Mouse (Mus musculus) midbrain, postnatal 0 days (tissue): ENCODE data around the gene Sept5. TPM values are rescaled to one million over a fixed set of nuclear protein-coding genes. Genes with fewer than 3 reads are reported as not detected.

Source experiments
- ATAC-seq: fragments of 200-750 bp; cut with Nextera tagmentation; 2 replicates; pipeline ENCODE4 v1.8.0; 2017; ENCODE audit warnings: moderate number of reproducible peaks, mild to moderate bottlenecking, moderate TSS enrichment, moderate library complexity; ENCODE audit not compliant: low FRiP score
- DNase-seq: peaks from one replicate; pipeline ENCODE4 v3.0.0-alpha.2; 2015; ENCODE audit warnings: low spot score
- H3K27ac ChIP-seq: fragments of 300-500 bp; sonication (generic); 2 replicates; pipeline ENCODE4 v1.5.1; 2014; ENCODE audit warnings: low read depth, mild to moderate bottlenecking, low read length, mixed read lengths
- H3K27me3 ChIP-seq: fragments of 300-500 bp; sonication (generic); 2 replicates; pipeline ENCODE4 v1.6.1; 2014; ENCODE audit warnings: low read length, control low read depth, mixed read lengths; ENCODE audit not compliant: insufficient read depth
- H3K36me3 ChIP-seq: fragments of 300-500 bp; sonication (generic); 2 replicates; pipeline ENCODE4 v1.6.1; 2014; ENCODE audit warnings: low read length, control low read depth, mixed read lengths; ENCODE audit not compliant: insufficient read depth
- H3K4me1 ChIP-seq: fragments of 300-500 bp; sonication (generic); 2 replicates; pipeline ENCODE4 v1.6.1; 2014; ENCODE audit warnings: mild to moderate bottlenecking, control low read depth, antibody characterized with exemption, low read length, mixed read lengths; ENCODE audit not compliant: insufficient read depth
- H3K4me2 ChIP-seq: fragments of 300-500 bp; sonication (generic); 2 replicates; pipeline ENCODE4 v1.6.1; 2014; ENCODE audit warnings: low read depth, mild to moderate bottlenecking, low read length, mixed read lengths; ENCODE audit not compliant: poor library complexity, severe bottlenecking
- H3K4me3 ChIP-seq: fragments of 300-500 bp; sonication (generic); 2 replicates; pipeline ENCODE4 v1.5.1; 2014; ENCODE audit warnings: low read depth, mild to moderate bottlenecking, low read length, moderate library complexity
- H3K9ac ChIP-seq: fragments of 300-500 bp; sonication (generic); replicated peaks from 2 replicates; pipeline ENCODE4 v1.6.1; 2014; ENCODE audit warnings: mild to moderate bottlenecking, low read length, moderate library complexity, mixed read lengths; ENCODE audit not compliant: poor library complexity, severe bottlenecking
- H3K9me3 ChIP-seq: fragments of 300-500 bp; sonication (generic); 2 replicates; pipeline ENCODE4 v1.6.1; 2016; ENCODE audit warnings: low read length, control low read depth
- CTCF ChIP-seq: IDR thresholded peaks from 2 replicates; pipeline ENCODE4 v1.5.1; 2016; ENCODE audit warnings: antibody characterized with exemption, mild to moderate bottlenecking
- WGBS: fragments of 180-500 bp; shearing (Covaris S2); extraction: QIAGEN DNeasy Blood & Tissue Kit; methylation state at CpG from one replicate; pipeline ENCODE4 v1.1.7; 2014; 5-methylcytosine and 5-hydroxymethylcytosine counted together
- polyA plus RNA-seq: library from polyadenylated mRNA; unstranded; fragments of >200 nt; fragmentation: Nextera tagmentation; extraction: Ambion mirVana; gene quantifications from 2 replicates; pipeline ENCODE4 v1.2.1, GENCODE M21; 2015
- total RNA-seq: library from RNA; depleted of rRNA; stranded (reverse); fragments of >200 nt; gene quantifications from 2 replicates; pipeline ENCODE4 v1.2.3, GENCODE M21; 2014; rRNA removed

Gene Sept5
- total and polyA plus RNA-seq, 2 experiments from 2014 or later = 247 to 407 TPM

- Histone ChIP-seq H3K4me2 (no peak overlapping the region), H3K4me1 (0 out of 2 replicates have a peak, but pooled peaks cover 7% of the 10 kb centered on the region), H3K27ac (no peak overlapping the region), H3K9me3 (no peaks in the 10 kb centered on the region), H3K9ac (no peak overlapping the region), H3K27me3 (peaks cover 49% of the 10 kb centered on the region), H3K36me3 (no peaks in the 10 kb centered on the region), H3K4me3 (no peak overlapping the region)
- WGBS = 34% methylated on average over 2 of the region's 2 CpGs
- no peak for ATAC-seq
- peak; percentile 36; the same call in 1 of the 2 replicates for TF ChIP-seq CTCF
- DNase-seq = no peak
Observed at GRCm38 (mm10) chr16:18580389-18580788, 49.4 kb downstream of the Sept5 start.

DNA sequence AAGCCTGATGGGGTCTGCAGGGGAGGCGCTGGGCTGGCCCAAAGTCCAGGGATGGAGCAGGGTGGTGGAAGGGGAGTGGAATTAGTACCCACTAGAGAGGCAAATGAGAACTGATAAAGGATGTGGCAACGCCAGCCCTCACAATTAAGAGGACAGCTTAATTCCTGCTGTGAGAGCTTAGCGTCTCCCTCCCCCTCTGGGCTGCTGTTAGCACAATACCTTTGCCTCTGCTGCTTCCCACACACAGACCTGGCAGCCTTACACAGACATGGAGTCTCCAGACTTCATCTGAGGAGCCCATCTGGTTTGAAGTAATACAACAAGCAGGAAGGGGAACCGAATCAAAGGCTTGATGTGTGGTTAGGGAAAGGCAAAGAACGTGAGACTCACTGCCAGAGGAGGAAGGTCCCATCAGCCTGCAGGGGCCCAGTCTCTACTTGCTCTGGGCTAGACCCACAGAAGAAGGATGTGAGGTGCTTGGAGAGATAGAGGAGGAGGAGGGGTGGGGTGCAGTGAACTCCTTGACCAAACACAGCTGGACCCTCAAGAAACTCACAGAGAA lies 52.1 kb downstream of the Sept5 start:
- 0 out of 2 replicates have a peak, but pooled peaks cover 7% of the 10 kb centered on the region for H3K4me1 ChIP-seq
- ATAC-seq (no peak), DNase-seq (no peak)
- no peaks in the 10 kb centered on the region for H3K36me3 ChIP-seq
- H3K9ac ChIP-seq = no peak overlapping the region
- H3K27ac ChIP-seq = no peak overlapping the region
- H3K27me3 ChIP-seq = peaks cover 35% of the 10 kb centered on the region
- H3K9me3 ChIP-seq = no peaks in the 10 kb centered on the region
- no peak overlapping the region for H3K4me3 ChIP-seq
- no peak for TF ChIP-seq CTCF
- WGBS = 17% methylated on average over 5 of the region's 5 CpGs
- no peak overlapping the region for H3K4me2 ChIP-seq

GRCm38 (mm10) chr16:18577071-18577470 lies 52.7 kb downstream of the Sept5 start:
- no peaks in the 10 kb centered on the region for H3K9me3 ChIP-seq

DNA sequence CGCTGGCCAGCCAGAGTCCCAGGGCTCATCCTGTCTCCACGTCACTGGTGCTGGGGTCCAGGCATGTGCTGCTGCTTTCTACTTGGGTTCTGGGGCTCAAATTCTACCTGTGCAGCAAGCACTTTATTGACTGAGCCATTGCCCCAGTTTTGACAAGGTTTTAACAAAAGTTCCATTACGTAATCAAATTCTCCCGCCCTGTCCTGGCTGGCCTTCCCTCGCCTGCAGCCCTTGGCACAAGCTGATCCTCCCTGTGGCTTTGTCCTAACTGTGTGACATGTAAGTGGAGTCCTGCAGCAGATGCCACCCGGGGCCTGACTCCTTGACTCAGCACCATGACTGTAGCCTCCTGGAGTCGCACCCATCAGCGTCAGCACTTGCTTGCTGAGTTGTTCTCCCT lies 55.6 kb downstream of the Sept5 start:
- no peak for ATAC-seq
- no peak for TF ChIP-seq CTCF
- 67% methylated on average over 8 of the region's 8 CpGs for WGBS

More at GRCm38 (mm10) chr16:18577071-18577470, 52.7 kb downstream of the Sept5 start:
- no peak for TF ChIP-seq CTCF
- Histone ChIP-seq H3K9ac (no peak overlapping the region), H3K4me3 (no peak overlapping the region), H3K27me3 (peaks cover 29% of the 10 kb centered on the region), H3K4me2 (no peak overlapping the region), H3K27ac (no peak overlapping the region), H3K4me1 (0 out of 2 replicates have a peak, but pooled peaks cover 4% of the 10 kb centered on the region), H3K36me3 (no peaks in the 10 kb centered on the region)
- 41% methylated on average over 3 of the region's 3 CpGs for WGBS
- DNase-seq (no peak), ATAC-seq (no peak)

More for the DNA sequence above, 55.6 kb downstream of the Sept5 start:
- H3K4me3 ChIP-seq = no peak overlapping the region
- H3K9me3 ChIP-seq = no peaks in the 10 kb centered on the region
- H3K4me2 ChIP-seq = no peak overlapping the region
- H3K27ac ChIP-seq = no peak overlapping the region
- H3K9ac ChIP-seq = no peak overlapping the region
- no peaks in the 10 kb centered on the region for H3K4me1 ChIP-seq
- no peaks in the 10 kb centered on the region for H3K36me3 ChIP-seq
- peaks cover under 1% of the 10 kb centered on the region; the same call in 1 of the 2 replicates for H3K27me3 ChIP-seq
- no peak for DNase-seq

Other genes with a start within 250 kb of the Sept5 start
- gene Txnrd2, start 203.6 kb downstream of the Sept5 start, total RNA-seq = 13.3 and 22.9 TPM in 2 replicates
- 38.3 and 42.6 TPM in 2 replicates for gene Txnrd2, start 203.6 kb downstream of the Sept5 start, polyA plus RNA-seq
- 62.3 and 74.6 TPM in 2 replicates for gene Comt, start 203.1 kb downstream of the Sept5 start, total RNA-seq
- 95.0 and 103 TPM in 2 replicates for gene Comt, start 203.1 kb downstream of the Sept5 start, polyA plus RNA-seq
- 9.1 and 12.4 TPM in 2 replicates for gene Gnb1l, start 131.2 kb downstream of the Sept5 start, total RNA-seq
- 20.5 and 21.0 TPM in 2 replicates for gene Gnb1l, start 131.2 kb downstream of the Sept5 start, polyA plus RNA-seq
- gene Rtl10, start 131.1 kb downstream of the Sept5 start, total RNA-seq = 7.1 and 7.9 TPM in 2 replicates
- gene Rtl10, start 131.1 kb downstream of the Sept5 start, polyA plus RNA-seq = 3.0 and 3.8 TPM in 2 replicates
- 0.52 and 1.3 TPM in 2 replicates for gene Tbx1, start 39.3 kb downstream of the Sept5 start, total RNA-seq
- gene Tbx1, start 39.3 kb downstream of the Sept5 start, polyA plus RNA-seq = 0.70 and 0.81 TPM in 2 replicates
- 28.6 and 39.4 TPM in 2 replicates for gene Gp1bb, start 7.6 kb downstream of the Sept5 start, total RNA-seq
- 11.6 and 11.9 TPM in 2 replicates for gene Gp1bb, start 7.6 kb downstream of the Sept5 start, polyA plus RNA-seq
- gene Gm49601, start 3.5 kb downstream of the Sept5 start, total RNA-seq = 14.2 and 33.6 TPM in 2 replicates
- 3.4 and 7.0 TPM in 2 replicates for gene Gm49601, start 3.5 kb downstream of the Sept5 start, polyA plus RNA-seq
- gene Cldn5, start 146.9 kb upstream of the Sept5 start, total RNA-seq = 139 and 181 TPM in 2 replicates
- 115 and 137 TPM in 2 replicates for gene Cldn5, start 146.9 kb upstream of the Sept5 start, polyA plus RNA-seq
- gene Ufd1, start 181.8 kb upstream of the Sept5 start, total RNA-seq = 58.1 and 60.9 TPM in 2 replicates
- gene Ufd1, start 181.8 kb upstream of the Sept5 start, polyA plus RNA-seq = 115 and 116 TPM in 2 replicates
- 3.3 and 4.8 TPM in 2 replicates for gene Cdc45, start 182.0 kb upstream of the Sept5 start, total RNA-seq
- gene Cdc45, start 182.0 kb upstream of the Sept5 start, polyA plus RNA-seq = 2.8 and 3.0 TPM in 2 replicates
- gene 2510002D24Rik, start 206.6 kb upstream of the Sept5 start, total RNA-seq = 23.1 and 32.8 TPM in 2 replicates
- 47.2 and 55.4 TPM in 2 replicates for gene 2510002D24Rik, start 206.6 kb upstream of the Sept5 start, polyA plus RNA-seq
- gene Gm28539, start 206.6 kb upstream of the Sept5 start, total RNA-seq = not detected in 2 replicates
- 0.17 and 0.27 TPM in 2 replicates for gene Gm28539, start 206.6 kb upstream of the Sept5 start, polyA plus RNA-seq
- gene Mrpl40, start 246.9 kb upstream of the Sept5 start, total RNA-seq = 27.6 and 27.9 TPM in 2 replicates
- 78.4 and 82.6 TPM in 2 replicates for gene Mrpl40, start 246.9 kb upstream of the Sept5 start, polyA plus RNA-seq
- gene Hira, start 247.1 kb upstream of the Sept5 start, total RNA-seq = 65.0 and 73.1 TPM in 2 replicates
- 15.0 and 19.2 TPM in 2 replicates for gene Hira, start 247.1 kb upstream of the Sept5 start, polyA plus RNA-seq